Mouse (Mus musculus): ENCODE results near the gene Ankrd60. TPM values are rescaled to one million over a fixed set of nuclear protein-coding genes. Genes with fewer than 3 reads are reported as not detected.

Gene Ankrd60
- polyA plus RNA-seq, 1 experiment from 2014 or later = not detected

DNA sequence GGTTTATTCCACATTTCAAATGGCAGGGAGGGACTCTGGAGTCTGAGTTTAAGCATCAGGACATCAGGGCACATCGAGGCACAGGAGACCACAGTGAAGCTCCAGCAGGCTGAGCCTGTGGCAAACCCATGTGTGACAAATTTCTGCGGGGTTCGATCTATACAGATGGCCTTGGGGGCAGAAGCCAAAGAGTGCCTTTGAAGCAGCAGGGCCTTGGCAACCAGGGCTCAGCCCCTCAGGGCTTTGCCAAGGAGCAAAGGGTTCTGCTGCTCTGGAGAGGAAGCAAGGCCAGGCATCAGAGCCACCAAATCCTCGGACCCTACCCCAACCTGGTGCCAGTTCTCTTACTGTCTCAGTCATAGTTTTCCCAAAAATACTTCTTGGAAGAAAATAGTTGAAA, 35.4 kb downstream of the Ankrd60 start:
- Histone ChIP-seq H3K4me2 (replicated peaks; ENCODE audit: low read depth, low read length) (no peak overlapping the region), H3K36me3 (ENCODE audit: control insufficient read depth, insufficient read depth, low read length) (no peaks in the 10 kb centered on the region), H3K9me3 (ENCODE audit: control insufficient read depth, low read depth, low read length) (no peaks in the 10 kb centered on the region), H3K27me3 (ENCODE audit: control insufficient read depth, insufficient read depth, low read length) (no peaks in the 10 kb centered on the region), H3K4me1 (ENCODE audit: control insufficient read depth, insufficient read depth, low read length) (0 out of 2 replicates have a peak, but pooled peaks cover 3% of the 10 kb centered on the region), H3K9ac (replicated peaks; ENCODE audit: low read depth, low read length) (no peak overlapping the region), H3K27ac (ENCODE audit: low read length) (no peak overlapping the region), H3K4me3 (ENCODE audit: low read depth, low read length) (no peak overlapping the region)
- no peak for ATAC-seq (ENCODE audit: insufficient number of reproducible peaks, insufficient read depth, low FRiP score, low read depth)
- 83% methylated on average over 4 of the region's 4 CpGs for WGBS

DNA sequence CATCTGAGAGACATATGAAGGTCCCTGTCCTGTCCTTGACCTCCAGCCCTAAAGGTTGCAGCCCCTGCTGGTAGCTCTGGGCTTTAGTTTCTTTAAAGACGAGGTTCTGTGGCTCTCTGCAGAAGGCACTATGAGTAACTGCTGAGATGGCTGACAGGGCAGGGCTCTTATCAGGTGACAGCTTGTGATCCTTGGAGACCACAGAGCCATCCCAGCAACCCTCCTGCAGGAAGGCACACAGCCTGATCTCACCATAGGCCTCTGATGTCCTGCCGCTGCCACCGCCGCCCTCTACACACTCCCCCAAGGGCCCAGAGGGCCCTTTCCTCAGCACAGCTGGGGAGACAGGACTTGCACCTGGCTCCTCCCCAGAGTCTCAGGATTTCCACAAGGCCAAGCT, 36.4 kb downstream of the Ankrd60 start:
- no peak overlapping the region for H3K9ac ChIP-seq (replicated peaks; ENCODE audit: low read depth, low read length)
- 68% methylated on average over 4 of the region's 4 CpGs for WGBS
- no peak for ATAC-seq (ENCODE audit: insufficient number of reproducible peaks, insufficient read depth, low FRiP score, low read depth)
- no peaks in the 10 kb centered on the region for H3K9me3 ChIP-seq (ENCODE audit: control insufficient read depth, low read depth, low read length)
- no peak overlapping the region for H3K4me3 ChIP-seq (ENCODE audit: low read depth, low read length)
- H3K4me1 ChIP-seq (ENCODE audit: control insufficient read depth, insufficient read depth, low read length) = 0 out of 2 replicates have a peak, but pooled peaks cover 3% of the 10 kb centered on the region
- no peaks in the 10 kb centered on the region for H3K27me3 ChIP-seq (ENCODE audit: control insufficient read depth, insufficient read depth, low read length)
- H3K4me2 ChIP-seq (replicated peaks; ENCODE audit: low read depth, low read length) = no peak overlapping the region
- H3K27ac ChIP-seq (ENCODE audit: low read length) = no peak overlapping the region
- no peaks in the 10 kb centered on the region for H3K36me3 ChIP-seq (ENCODE audit: control insufficient read depth, insufficient read depth, low read length)

DNA sequence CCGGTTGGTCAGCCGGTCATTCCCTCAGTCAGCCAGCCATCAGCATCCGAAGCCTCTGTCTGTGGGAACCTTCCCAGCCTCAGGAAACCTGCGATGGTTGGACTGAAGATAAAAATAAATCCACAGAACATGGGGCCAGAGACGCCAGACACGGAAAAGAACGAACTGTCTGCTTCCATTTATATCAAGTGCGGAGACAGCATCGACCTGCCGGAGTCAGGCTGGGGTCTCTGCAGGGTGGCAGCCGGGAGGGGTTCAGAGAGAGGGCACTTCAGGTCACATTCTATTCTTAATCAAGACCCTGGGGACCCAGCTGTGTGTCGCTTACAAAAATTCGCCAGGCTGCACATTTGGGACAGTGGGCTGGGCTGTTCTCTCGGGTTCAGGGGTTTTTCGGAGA, 38.4 kb downstream of the Ankrd60 start:
- no peak overlapping the region for H3K4me3 ChIP-seq (ENCODE audit: low read depth, low read length)
- H3K27me3 ChIP-seq (ENCODE audit: control insufficient read depth, insufficient read depth, low read length) = no peaks in the 10 kb centered on the region
- no peak for ATAC-seq (ENCODE audit: insufficient number of reproducible peaks, insufficient read depth, low FRiP score, low read depth)
- no peaks in the 10 kb centered on the region for H3K36me3 ChIP-seq (ENCODE audit: control insufficient read depth, insufficient read depth, low read length)
- 47% methylated on average over 15 of the region's 15 CpGs for WGBS
- no peak overlapping the region for H3K4me2 ChIP-seq (replicated peaks; ENCODE audit: low read depth, low read length)
- H3K9me3 ChIP-seq (ENCODE audit: control insufficient read depth, low read depth, low read length) = no peaks in the 10 kb centered on the region
- H3K4me1 ChIP-seq (ENCODE audit: control insufficient read depth, insufficient read depth, low read length) = 0 out of 2 replicates have a peak, but pooled peaks cover 3% of the 10 kb centered on the region
- no peak overlapping the region for H3K9ac ChIP-seq (replicated peaks; ENCODE audit: low read depth, low read length)
- H3K27ac ChIP-seq (ENCODE audit: low read length) = no peak overlapping the region

DNA sequence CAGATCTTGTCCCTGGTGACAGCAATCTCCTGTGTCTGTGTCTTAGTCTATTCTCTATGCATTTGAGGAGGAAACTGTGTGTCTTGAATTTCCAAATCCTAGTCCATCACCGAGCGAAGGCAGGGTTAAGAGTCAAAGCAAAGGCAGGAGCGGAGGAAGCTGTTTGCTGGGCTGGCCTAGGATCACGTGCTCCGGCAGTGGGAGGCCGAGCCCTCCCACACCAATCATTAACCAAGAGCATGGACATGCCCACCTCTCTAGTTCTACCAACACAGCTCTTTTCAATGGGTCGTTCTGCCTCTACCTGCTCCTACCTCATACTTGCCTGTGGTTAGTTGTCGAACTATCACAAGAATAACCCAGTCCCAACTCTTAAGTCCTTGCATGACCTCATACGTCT, 42.3 kb downstream of the Ankrd60 start:
- ATAC-seq (ENCODE audit: insufficient number of reproducible peaks, insufficient read depth, low FRiP score, low read depth) = no peak
- no peaks in the 10 kb centered on the region for H3K36me3 ChIP-seq (ENCODE audit: control insufficient read depth, insufficient read depth, low read length)

DNA sequence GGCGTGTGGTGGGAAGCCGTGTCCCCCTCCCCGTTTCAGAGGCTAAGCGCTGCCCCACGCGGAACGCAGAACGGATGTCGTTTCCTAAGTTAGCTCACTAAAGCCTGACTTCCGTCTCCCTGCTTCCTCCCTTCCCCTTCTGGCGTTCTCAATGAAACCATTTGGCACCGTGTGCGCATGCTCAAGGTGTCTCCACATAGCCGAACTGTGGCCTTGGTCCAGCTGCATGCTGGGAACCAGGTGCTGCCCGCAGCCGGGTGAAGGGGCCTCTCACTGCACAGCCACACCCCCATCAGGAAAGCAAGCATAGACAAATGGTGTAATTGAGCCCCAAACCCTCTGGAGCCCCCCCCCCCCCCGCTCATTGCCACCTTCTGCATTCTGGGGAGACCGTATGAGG, 42.8 kb downstream of the Ankrd60 start:
- Histone ChIP-seq H3K36me3 (ENCODE audit: control insufficient read depth, insufficient read depth, low read length) (no peaks in the 10 kb centered on the region), H3K27me3 (ENCODE audit: control insufficient read depth, insufficient read depth, low read length) (no peaks in the 10 kb centered on the region), H3K4me1 (ENCODE audit: control insufficient read depth, insufficient read depth, low read length) (0 out of 2 replicates have a peak, but pooled peaks cover 3% of the 10 kb centered on the region), H3K27ac (ENCODE audit: low read length) (no peak overlapping the region), H3K4me2 (replicated peaks; ENCODE audit: low read depth, low read length) (no peak overlapping the region), H3K9ac (replicated peaks; ENCODE audit: low read depth, low read length) (no peak overlapping the region), H3K4me3 (ENCODE audit: low read depth, low read length) (no peak overlapping the region), H3K9me3 (ENCODE audit: control insufficient read depth, low read depth, low read length) (no peaks in the 10 kb centered on the region)
- 89% methylated on average over 18 of the region's 18 CpGs for WGBS
- ATAC-seq (ENCODE audit: insufficient number of reproducible peaks, insufficient read depth, low FRiP score, low read depth) = no peak

More for the DNA sequence above, 42.3 kb downstream of the Ankrd60 start:
- Histone ChIP-seq H3K27me3 (ENCODE audit: control insufficient read depth, insufficient read depth, low read length) (no peaks in the 10 kb centered on the region), H3K9ac (replicated peaks; ENCODE audit: low read depth, low read length) (no peak overlapping the region), H3K4me2 (replicated peaks; ENCODE audit: low read depth, low read length) (no peak overlapping the region), H3K27ac (ENCODE audit: low read length) (no peak overlapping the region), H3K4me3 (ENCODE audit: low read depth, low read length) (no peak overlapping the region), H3K4me1 (ENCODE audit: control insufficient read depth, insufficient read depth, low read length) (0 out of 2 replicates have a peak, but pooled peaks cover 3% of the 10 kb centered on the region), H3K9me3 (ENCODE audit: control insufficient read depth, low read depth, low read length) (no peaks in the 10 kb centered on the region)
- WGBS = 74% methylated on average over 9 of the region's 9 CpGs

DNA sequence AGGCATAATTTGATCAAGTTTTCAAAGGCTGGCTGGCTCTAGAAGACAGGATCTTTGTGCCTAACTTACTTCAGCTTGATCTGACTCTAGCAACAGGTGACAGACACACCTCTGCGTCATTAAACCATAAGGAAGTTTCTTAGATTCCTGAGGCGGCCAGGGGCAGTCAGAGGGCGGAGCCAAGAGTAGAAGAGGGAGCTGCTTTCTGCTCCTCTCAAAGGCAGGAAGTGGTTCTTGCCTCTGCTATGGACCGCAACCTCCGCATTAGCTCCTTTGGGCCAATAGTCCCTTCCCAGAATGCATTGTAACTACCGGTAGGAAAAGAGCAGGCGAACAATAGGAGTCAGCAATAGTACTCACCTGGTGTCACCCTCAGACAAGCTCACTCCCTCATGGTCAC, 43.6 kb downstream of the Ankrd60 start:
- WGBS = 73% methylated on average over 7 of the region's 7 CpGs
- Histone ChIP-seq H3K4me3 (ENCODE audit: low read depth, low read length) (no peak overlapping the region), H3K36me3 (ENCODE audit: control insufficient read depth, insufficient read depth, low read length) (no peaks in the 10 kb centered on the region), H3K4me1 (ENCODE audit: control insufficient read depth, insufficient read depth, low read length) (no peaks in the 10 kb centered on the region), H3K27ac (ENCODE audit: low read length) (no peak overlapping the region), H3K9me3 (ENCODE audit: control insufficient read depth, low read depth, low read length) (no peaks in the 10 kb centered on the region), H3K9ac (replicated peaks; ENCODE audit: low read depth, low read length) (no peak overlapping the region), H3K4me2 (replicated peaks; ENCODE audit: low read depth, low read length) (no peak overlapping the region), H3K27me3 (ENCODE audit: control insufficient read depth, insufficient read depth, low read length) (no peaks in the 10 kb centered on the region)
- ATAC-seq (ENCODE audit: insufficient number of reproducible peaks, insufficient read depth, low FRiP score, low read depth) = no peak

DNA sequence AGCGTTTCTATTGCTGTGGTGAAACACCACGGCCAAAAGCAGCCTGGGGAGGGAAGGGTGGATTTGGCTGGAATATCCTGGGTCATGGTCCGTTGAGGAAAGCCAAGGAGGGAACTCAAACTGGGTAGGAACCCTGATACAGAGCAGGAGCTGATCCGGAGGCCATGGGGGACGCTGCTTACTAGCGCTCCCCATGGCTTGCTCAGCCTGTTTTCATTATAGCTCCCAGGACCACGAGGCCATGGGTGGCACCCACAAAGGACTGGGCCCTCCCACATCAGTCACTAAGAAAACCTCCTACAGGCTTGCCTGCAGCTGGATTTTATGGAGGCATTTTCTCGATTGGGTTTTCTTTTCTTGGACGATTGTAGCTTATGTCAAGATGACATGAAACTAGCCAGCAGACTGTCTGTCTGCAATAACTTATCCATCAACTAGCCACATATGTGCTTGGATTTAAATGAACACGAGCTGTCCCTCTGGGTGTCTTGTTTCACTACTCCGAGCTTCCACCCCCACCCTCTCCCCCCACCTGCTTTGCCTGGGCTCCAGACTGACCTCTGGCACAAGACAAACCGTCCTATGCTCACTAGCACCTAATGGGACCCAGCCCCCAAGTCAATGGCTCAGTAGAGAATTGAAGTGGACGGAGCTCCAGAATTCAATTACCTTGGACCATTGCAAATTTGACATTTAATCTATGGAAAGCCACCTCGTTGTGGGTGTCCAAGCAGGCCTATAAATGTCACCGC, 45.3 kb downstream of the Ankrd60 start:
- Histone ChIP-seq H3K4me2 (replicated peaks; ENCODE audit: low read depth, low read length) (no peak overlapping the region), H3K27me3 (ENCODE audit: control insufficient read depth, insufficient read depth, low read length) (no peaks in the 10 kb centered on the region), H3K36me3 (ENCODE audit: control insufficient read depth, insufficient read depth, low read length) (no peaks in the 10 kb centered on the region), H3K9me3 (ENCODE audit: control insufficient read depth, low read depth, low read length) (no peaks in the 10 kb centered on the region), H3K9ac (replicated peaks; ENCODE audit: low read depth, low read length) (no peak overlapping the region), H3K4me3 (ENCODE audit: low read depth, low read length) (no peak overlapping the region), H3K4me1 (ENCODE audit: control insufficient read depth, insufficient read depth, low read length) (no peaks in the 10 kb centered on the region), H3K27ac (ENCODE audit: low read length) (no peak overlapping the region)
- 66% methylated on average over 15 of the region's 15 CpGs for WGBS
- ATAC-seq (ENCODE audit: insufficient number of reproducible peaks, insufficient read depth, low FRiP score, low read depth) = no peak

DNA sequence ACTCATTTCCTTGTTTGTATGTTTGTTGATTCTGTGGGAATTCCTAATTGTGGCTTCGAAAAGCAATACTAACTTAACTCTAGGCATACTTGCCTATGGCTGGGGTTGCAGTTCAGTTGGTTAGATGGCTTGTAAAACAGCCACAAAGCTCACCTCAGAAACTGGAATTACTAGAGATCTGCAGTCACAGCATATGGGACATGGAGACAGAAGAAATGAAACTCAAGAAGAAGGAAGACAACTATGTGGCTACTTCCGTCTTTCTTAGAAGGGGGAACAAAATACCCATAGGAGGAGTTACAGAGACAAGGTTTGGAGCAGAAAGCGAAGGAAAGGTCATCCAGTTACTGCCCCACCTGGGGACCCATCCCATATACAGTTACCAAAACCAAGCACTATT, 49.7 kb downstream of the Ankrd60 start:
- 80% methylated on average over 3 of the region's 3 CpGs for WGBS
- Histone ChIP-seq H3K27me3 (ENCODE audit: control insufficient read depth, insufficient read depth, low read length) (no peaks in the 10 kb centered on the region), H3K9me3 (ENCODE audit: control insufficient read depth, low read depth, low read length) (no peaks in the 10 kb centered on the region), H3K9ac (replicated peaks; ENCODE audit: low read depth, low read length) (no peak overlapping the region), H3K4me1 (ENCODE audit: control insufficient read depth, insufficient read depth, low read length) (no peaks in the 10 kb centered on the region), H3K27ac (ENCODE audit: low read length) (no peak overlapping the region), H3K4me3 (ENCODE audit: low read depth, low read length) (no peak overlapping the region), H3K4me2 (replicated peaks; ENCODE audit: low read depth, low read length) (no peak overlapping the region), H3K36me3 (ENCODE audit: control insufficient read depth, insufficient read depth, low read length) (no peaks in the 10 kb centered on the region)
- no peak for ATAC-seq (ENCODE audit: insufficient number of reproducible peaks, insufficient read depth, low FRiP score, low read depth)

DNA sequence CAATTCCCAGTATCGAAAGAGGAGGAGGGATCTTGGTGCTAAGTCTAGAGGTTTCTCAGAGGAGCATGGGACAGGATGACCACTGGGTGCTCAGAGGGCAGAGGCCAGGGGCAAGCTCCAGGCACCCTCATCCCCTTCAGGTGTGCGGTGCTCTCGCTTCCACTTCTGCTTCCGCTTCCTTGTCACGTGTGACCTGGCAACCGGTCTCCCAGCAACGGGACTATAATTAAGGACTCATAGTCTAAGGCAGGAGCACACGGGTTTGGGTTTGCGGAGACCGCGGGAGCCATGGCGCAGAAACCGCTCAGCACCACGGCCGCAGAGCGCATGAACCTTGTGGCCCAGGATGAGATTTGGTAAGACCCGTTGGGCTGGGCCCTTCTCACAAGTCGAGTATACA, 55.8 kb downstream of the Ankrd60 start, which contains the start of gene 1700021F07Rik:
Gene 1700021F07Rik (plus strand): TSS at position 211 of the 400 bp plus-strand sequence.
- no peaks in the 10 kb centered on the region for H3K9me3 ChIP-seq (ENCODE audit: control insufficient read depth, low read depth, low read length)
- no peak within 1 kb of the TSS for H3K9ac ChIP-seq (replicated peaks; ENCODE audit: low read depth, low read length)
- H3K27ac ChIP-seq (ENCODE audit: low read length) = no peak within 1 kb of the TSS
- 90% methylated on average over 18 of the region's 18 CpGs for WGBS
- no peak within 1 kb of the TSS for H3K4me2 ChIP-seq (replicated peaks; ENCODE audit: low read depth, low read length)
- H3K36me3 ChIP-seq (ENCODE audit: control insufficient read depth, insufficient read depth, low read length) = no peaks in the 10 kb centered on the region
- ATAC-seq (ENCODE audit: insufficient number of reproducible peaks, insufficient read depth, low FRiP score, low read depth) = no peak
- H3K27me3 ChIP-seq (ENCODE audit: control insufficient read depth, insufficient read depth, low read length) = no peaks in the 10 kb centered on the region
- no peak within 1 kb of the TSS for H3K4me3 ChIP-seq (ENCODE audit: low read depth, low read length)
- H3K4me1 ChIP-seq (ENCODE audit: control insufficient read depth, insufficient read depth, low read length) = no peaks in the 10 kb centered on the region
